Mouse (Mus musculus): ENCODE measurements around the gene Crabp2.

- peak; percentile 17; the same call in 1 of the 2 replicates for TF ChIP-seq CTCF (IDR thresholded peaks at IDR 0.05; ENCODE audit: low read depth)
- TF ChIP-seq EP300 (optimal IDR thresholded peaks at IDR 0.05), result no peak
These were observed 7.9 kb upstream of the Crabp2 start for GRCm38 (mm10) chr3:87940611-87941010.
